Mouse (Mus musculus) liver, postnatal 0 days (tissue): Measurements from ENCODE around the gene Btg1-ps2. TPM values are rescaled to one million over a fixed set of nuclear protein-coding genes. Genes with fewer than 3 reads are reported as not detected.
A peak's percentile ranks its signal among the peaks of the same experiment; 100 is the strongest.
"Not testable (repeated sequence)": the region's sequence is repeated elsewhere in the genome, so short reads cannot be mapped to it uniquely, and the experiment has no call there.

Experiments used
- ATAC-seq: fragments of 200-750 bp; cut with Nextera tagmentation; 2 replicates; pipeline ENCODE4 v1.8.0; 2017; ENCODE audit warnings: mild to moderate bottlenecking, moderate library complexity
- DNase-seq: peaks from one replicate; pipeline ENCODE4 v3.0.0-alpha.2; 2016
- H3K27ac ChIP-seq: fragments of 300-500 bp; sonication (generic); 2 replicates; pipeline ENCODE4 v1.5.1; 2014; ENCODE audit warnings: antibody characterized with exemption, moderate library complexity, mild to moderate bottlenecking, low read depth
- H3K27me3 ChIP-seq: fragments of 300-500 bp; sonication (generic); 2 replicates; pipeline ENCODE4 v1.6.1; 2014; ENCODE audit warnings: low read length, control low read depth, mixed read lengths; ENCODE audit not compliant: insufficient read depth
- H3K36me3 ChIP-seq: fragments of 300-500 bp; sonication (generic); replicated peaks from 2 replicates; pipeline ENCODE4 v1.6.1; 2014; ENCODE audit warnings: mild to moderate bottlenecking, control low read depth, low read length, moderate library complexity, mixed read lengths; ENCODE audit not compliant: insufficient read depth
- H3K4me1 ChIP-seq: fragments of 300-500 bp; sonication (generic); 2 replicates; pipeline ENCODE4 v1.6.1; 2014; ENCODE audit warnings: antibody characterized with exemption, mild to moderate bottlenecking, control low read depth; ENCODE audit not compliant: insufficient read depth
- H3K4me2 ChIP-seq: fragments of 300-500 bp; sonication (generic); 2 replicates; pipeline ENCODE4 v1.6.1; 2014; ENCODE audit warnings: low read depth, mild to moderate bottlenecking, low read length, moderate library complexity, mixed read lengths
- H3K4me3 ChIP-seq: fragments of 300-500 bp; sonication (generic); 2 replicates; pipeline ENCODE4 v1.5.1; 2014; ENCODE audit warnings: low read depth, low read length
- H3K9ac ChIP-seq: fragments of 300-500 bp; sonication (generic); replicated peaks from 2 replicates; pipeline ENCODE4 v1.6.1; 2014; ENCODE audit warnings: mild to moderate bottlenecking, moderate library complexity
- H3K9me3 ChIP-seq: fragments of 300-500 bp; sonication (generic); 2 replicates; pipeline ENCODE4 v1.6.1; 2016; ENCODE audit warnings: mild to moderate bottlenecking, control low read depth, low read length, mixed read lengths
- CTCF ChIP-seq: sonication (generic); IDR thresholded peaks from 2 replicates; pipeline ENCODE4 v1.5.1; 2016; ENCODE audit warnings: antibody characterized with exemption, low read depth
- EP300 ChIP-seq: IDR thresholded peaks from 2 replicates; pipeline ENCODE4 v1.6.1; 2016; ENCODE audit warnings: antibody characterized with exemption, low read depth, mild to moderate bottlenecking
- WGBS: fragments of 180-500 bp; shearing (Covaris S2); extraction: QIAGEN DNeasy Blood & Tissue Kit; methylation state at CpG from one replicate; pipeline ENCODE4 v1.1.7; 2014; ENCODE audit not compliant: insufficient replicate concordance; 5-methylcytosine and 5-hydroxymethylcytosine counted together
- polyA plus RNA-seq: library from polyadenylated mRNA; unstranded; fragments of >200 nt; fragmentation: Nextera tagmentation; extraction: Ambion mirVana; gene quantifications from 2 replicates; pipeline ENCODE4 v1.2.1, GENCODE M21; 2015

Gene Btg1-ps2
- not detected in 2 replicates for polyA plus RNA-seq

DNA sequence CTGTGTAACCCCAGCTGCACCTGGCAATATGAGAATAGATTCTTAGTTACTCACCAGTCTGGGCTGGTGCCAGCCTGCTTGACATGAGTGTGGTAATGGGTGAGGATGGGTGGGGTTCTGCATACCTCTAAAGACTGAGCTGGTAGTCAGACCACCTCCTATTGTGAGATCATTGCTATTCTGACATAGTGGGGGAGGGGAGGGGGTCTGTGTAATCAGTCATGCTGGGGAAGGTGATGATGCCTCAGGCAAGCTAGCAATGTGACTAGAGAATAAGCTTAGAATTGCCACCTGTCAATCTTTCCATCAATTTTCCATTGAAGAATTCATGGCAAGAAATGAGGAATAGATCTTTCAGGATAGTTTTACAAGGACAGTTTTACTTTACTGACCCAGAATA, at the start of gene Btg1-ps2:
Gene Btg1-ps2, minus strand, starts transcription at position 101 of the 400 bp plus-strand sequence.
- not testable (repeated sequence) for DNase-seq, H3K4me1 ChIP-seq, H3K9me3 ChIP-seq, H3K9ac ChIP-seq, H3K27me3 ChIP-seq, H3K36me3 ChIP-seq, H3K4me3 ChIP-seq, ATAC-seq, H3K4me2 ChIP-seq, H3K27ac ChIP-seq

DNA sequence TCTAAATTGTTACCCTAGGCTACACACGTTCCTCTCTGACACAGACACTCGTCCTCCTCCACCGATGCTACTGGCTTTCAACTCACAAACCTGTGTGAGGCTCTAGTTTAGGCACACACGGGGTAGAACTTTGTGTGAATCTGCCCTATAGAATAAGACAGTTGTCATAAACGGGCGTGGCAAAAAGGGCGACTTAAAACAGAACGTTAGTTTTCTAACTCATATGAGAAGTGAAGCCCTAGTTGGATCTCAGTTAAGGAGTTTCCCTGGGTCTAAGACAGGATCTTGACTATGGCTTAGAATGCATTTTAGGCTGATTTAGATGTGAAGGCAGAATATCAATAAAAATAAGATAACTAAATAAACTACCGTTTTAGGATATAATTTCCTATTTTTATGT, 42.1 kb upstream of the Btg1-ps2 start, which contains the start of gene Rhox11:
Gene Rhox11, minus strand, starts transcription at position 101 of the 400 bp plus-strand sequence.
- no peaks in the 10 kb centered on the region for H3K36me3 ChIP-seq
- WGBS: 76% methylated on average over 9 of the region's 9 CpGs

DNA sequence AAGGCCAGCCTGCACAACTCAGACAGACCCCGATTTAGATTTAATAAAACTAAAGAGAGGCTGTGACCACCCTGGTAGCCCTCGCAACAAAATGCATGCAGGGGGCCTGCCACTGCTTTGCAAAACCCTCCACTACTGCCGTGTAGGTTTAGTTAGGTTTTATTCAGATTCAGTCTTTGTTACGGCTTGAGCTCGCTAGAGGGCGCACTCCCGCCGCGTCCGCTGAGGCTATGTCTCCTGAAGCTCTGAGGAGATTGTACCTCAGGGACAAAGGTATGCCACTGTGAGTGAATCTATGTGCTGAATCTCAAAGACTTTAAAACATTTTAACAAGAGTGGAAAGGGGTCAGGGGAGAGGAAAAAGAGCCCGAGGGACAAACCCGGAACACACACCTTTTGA, 41.3 kb upstream of the Btg1-ps2 start:
- 23% methylated on average over 12 of the region's 12 CpGs for WGBS
- Histone ChIP-seq H3K27ac (no peak overlapping the region), H3K9ac (no peak overlapping the region), H3K9me3 (no peaks in the 10 kb centered on the region), H3K4me2 (no peak overlapping the region), H3K36me3 (no peaks in the 10 kb centered on the region), H3K27me3 (0 out of 2 replicates have a peak, but pooled peaks cover 3% of the 10 kb centered on the region), H3K4me1 (no peaks in the 10 kb centered on the region), H3K4me3 (no peak overlapping the region)
- DNase-seq (peak; percentile 45), ATAC-seq (no peak)
- TF ChIP-seq CTCF (peak; percentile 67), EP300 (no peak)

More for the DNA sequence above, 42.1 kb upstream of the Btg1-ps2 start, which contains the start of gene Rhox11:
- TF ChIP-seq EP300 (no peak), CTCF (no peak)
- Histone ChIP-seq H3K4me1 (no peaks in the 10 kb centered on the region), H3K9ac (no peak within 1 kb of the TSS), H3K27me3 (0 out of 2 replicates have a peak, but pooled peaks cover 3% of the 10 kb centered on the region), H3K4me2 (no peak within 1 kb of the TSS), H3K9me3 (no peaks in the 10 kb centered on the region), H3K27ac (no peak within 1 kb of the TSS), H3K4me3 (no peak within 1 kb of the TSS)
- ATAC-seq (no peak), DNase-seq (no peak)

- Histone ChIP-seq H3K4me1 (no peaks in the 10 kb centered on the region), H3K36me3 (no peaks in the 10 kb centered on the region), H3K9ac (no peak within 1 kb of the TSS), H3K4me2 (no peak within 1 kb of the TSS), H3K4me3 (no peak within 1 kb of the TSS), H3K27me3 (no peaks in the 10 kb centered on the region), H3K9me3 (no peaks in the 10 kb centered on the region), H3K27ac (no peak within 1 kb of the TSS)
- ATAC-seq (no peak), DNase-seq (no peak)
- TF ChIP-seq EP300 (no peak), CTCF (no peak)
- 82% methylated on average over 11 of the region's 11 CpGs for WGBS
Measured at GRCm38 (mm10) chrX:38066175-38066574, 23.3 kb upstream of the Btg1-ps2 start, which contains the start of gene Rhox10. Gene Rhox10 (plus strand): TSS chrX:38066475.

DNA sequence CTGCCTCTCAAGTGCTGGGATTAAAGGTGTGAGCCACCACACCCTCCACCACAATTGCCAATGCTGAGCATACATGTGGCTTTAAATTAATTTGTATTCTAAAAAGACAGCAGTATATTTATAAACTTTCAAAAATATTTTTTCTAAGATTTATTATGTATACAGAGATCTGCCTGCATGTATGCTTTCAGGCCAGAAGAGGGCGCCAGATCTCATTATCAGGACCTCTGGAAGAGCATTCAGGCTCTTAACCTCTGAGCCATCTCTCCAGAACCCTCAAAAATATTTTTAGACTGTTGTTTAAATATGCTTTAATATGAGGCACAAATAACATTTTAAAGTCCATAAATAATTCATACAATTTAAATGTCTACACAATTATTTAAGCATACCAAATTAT, 18.6 kb upstream of the Btg1-ps2 start:
- H3K4me1 ChIP-seq: no peaks in the 10 kb centered on the region
- DNase-seq (no peak), ATAC-seq (no peak)
- no peak overlapping the region for H3K4me3 ChIP-seq
- H3K36me3 ChIP-seq: no peaks in the 10 kb centered on the region
- TF ChIP-seq CTCF (peak; percentile 49), EP300 (no peak)
- H3K27me3 ChIP-seq: no peaks in the 10 kb centered on the region
- no peak overlapping the region for H3K4me2 ChIP-seq
- H3K9ac ChIP-seq: no peak overlapping the region
- H3K9me3 ChIP-seq: no peaks in the 10 kb centered on the region
- 6% methylated on average over 1 of the region's 1 CpGs for WGBS
- H3K27ac ChIP-seq: no peak overlapping the region

GRCm38 (mm10) chrX:38039666-38040065, 3.2 kb downstream of the Btg1-ps2 start:
- no peak overlapping the region for H3K4me3 ChIP-seq
- no peak for TF ChIP-seq CTCF
- no peak for TF ChIP-seq EP300
- no peaks in the 10 kb centered on the region for H3K4me1 ChIP-seq
- no peak overlapping the region for H3K4me2 ChIP-seq
- DNase-seq: no peak
- WGBS: 83% methylated on average over 5 of the region's 5 CpGs
- H3K9ac ChIP-seq: no peak overlapping the region
- ATAC-seq: no peak
- no peaks in the 10 kb centered on the region for H3K27me3 ChIP-seq
- no peaks in the 10 kb centered on the region for H3K36me3 ChIP-seq
- no peaks in the 10 kb centered on the region for H3K9me3 ChIP-seq
- H3K27ac ChIP-seq: no peak overlapping the region

DNA sequence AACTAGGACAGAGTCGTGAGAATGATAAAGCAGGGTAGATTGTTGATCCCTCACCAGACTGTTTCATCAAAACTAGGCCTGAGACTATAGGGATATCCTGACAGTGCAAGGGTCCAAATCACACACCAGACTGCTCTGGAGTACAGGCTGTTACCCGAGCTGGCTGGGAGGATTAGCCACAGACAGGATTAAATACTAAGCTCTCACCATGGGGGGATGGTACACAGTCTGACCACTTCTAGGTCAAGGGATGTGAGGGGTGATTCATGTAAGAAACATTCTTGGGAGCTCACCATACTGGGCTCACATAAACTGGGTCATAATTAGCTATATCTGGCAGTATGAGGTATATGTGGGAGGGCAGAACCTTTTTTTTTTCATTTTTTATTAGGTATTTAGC, 9.1 kb downstream of the Btg1-ps2 start:
- Histone ChIP-seq H3K9ac (no peak overlapping the region), H3K4me1 (no peaks in the 10 kb centered on the region), H3K27ac (no peak overlapping the region), H3K9me3 (no peaks in the 10 kb centered on the region), H3K27me3 (no peaks in the 10 kb centered on the region), H3K4me3 (no peak overlapping the region), H3K4me2 (no peak overlapping the region), H3K36me3 (no peaks in the 10 kb centered on the region)
- no peak for DNase-seq
- no peak for ATAC-seq
- WGBS: 58% methylated on average over 2 of the region's 2 CpGs
- no peak for TF ChIP-seq EP300
- TF ChIP-seq CTCF: no peak

- DNase-seq, H3K27ac ChIP-seq, H3K27me3 ChIP-seq, H3K36me3 ChIP-seq, H3K4me2 ChIP-seq, ATAC-seq, H3K4me3 ChIP-seq, H3K9me3 ChIP-seq, H3K4me1 ChIP-seq, H3K9ac ChIP-seq: not testable (repeated sequence)
Measured at GRCm38 (mm10) chrX:38018597-38018996, 24.3 kb downstream of the Btg1-ps2 start, which contains the start of gene Btg1-ps1. Gene Btg1-ps1 (minus strand): TSS chrX:38018815.
